Mouse (Mus musculus): ENCODE data around the gene Map1b.

GRCm38 (mm10) chr13:99413481-99414351 lies 102.6 kb downstream of the Map1b start:
- TF ChIP-seq CTCF (IDR thresholded peaks at IDR 0.05; ENCODE audit: insufficient read depth, low read length) (no peak), POLR2A (IDR thresholded peaks at IDR 0.05; ENCODE audit: borderline replicate concordance, extremely low read depth, low read depth, low read length) (no peak)
